Mouse (Mus musculus): ENCODE data around the gene Cdc26.

GRCm38 (mm10) chr4:62347605-62348328 is 60.7 kb downstream of the Cdc26 start:
- no peak for TF ChIP-seq POLR2A (IDR thresholded peaks at IDR 0.05; ENCODE audit: borderline replicate concordance, insufficient read depth, low read length)
- no peak for TF ChIP-seq CTCF (IDR thresholded peaks at IDR 0.05; ENCODE audit: borderline replicate concordance, insufficient read depth, low read depth, low read length)

All from cerebellum, adult 2 months (tissue).